Mouse (Mus musculus): Measurements from ENCODE around the gene Dot1l. TPM values are rescaled to one million over a fixed set of nuclear protein-coding genes. Genes with fewer than 3 reads are reported as not detected.

Dot1l gene
- polyA plus RNA-seq, 1 experiment, result 45.9 TPM

GRCm38 (mm10) chr10:80741634-80742179 is 13.3 kb upstream of the Dot1l start:
- Histone ChIP-seq H3K4me1 (ENCODE audit: control insufficient read depth, insufficient read depth, low read length) (peaks cover 11% of the 10 kb centered on the region), H3K4me3 (ENCODE audit: insufficient read depth, low read length) (peak overlapping the region; percentile 99), H3K27ac (ENCODE audit: insufficient read depth, low read length) (peak overlapping the region; percentile 6)
- no peak for TF ChIP-seq CTCF (IDR thresholded peaks at IDR 0.05; ENCODE audit: extremely low read depth, insufficient read depth, low read length)
- TF ChIP-seq POLR2A (IDR thresholded peaks at IDR 0.05; ENCODE audit: extremely low read depth, insufficient read depth, low read length), result no peak

DNA sequence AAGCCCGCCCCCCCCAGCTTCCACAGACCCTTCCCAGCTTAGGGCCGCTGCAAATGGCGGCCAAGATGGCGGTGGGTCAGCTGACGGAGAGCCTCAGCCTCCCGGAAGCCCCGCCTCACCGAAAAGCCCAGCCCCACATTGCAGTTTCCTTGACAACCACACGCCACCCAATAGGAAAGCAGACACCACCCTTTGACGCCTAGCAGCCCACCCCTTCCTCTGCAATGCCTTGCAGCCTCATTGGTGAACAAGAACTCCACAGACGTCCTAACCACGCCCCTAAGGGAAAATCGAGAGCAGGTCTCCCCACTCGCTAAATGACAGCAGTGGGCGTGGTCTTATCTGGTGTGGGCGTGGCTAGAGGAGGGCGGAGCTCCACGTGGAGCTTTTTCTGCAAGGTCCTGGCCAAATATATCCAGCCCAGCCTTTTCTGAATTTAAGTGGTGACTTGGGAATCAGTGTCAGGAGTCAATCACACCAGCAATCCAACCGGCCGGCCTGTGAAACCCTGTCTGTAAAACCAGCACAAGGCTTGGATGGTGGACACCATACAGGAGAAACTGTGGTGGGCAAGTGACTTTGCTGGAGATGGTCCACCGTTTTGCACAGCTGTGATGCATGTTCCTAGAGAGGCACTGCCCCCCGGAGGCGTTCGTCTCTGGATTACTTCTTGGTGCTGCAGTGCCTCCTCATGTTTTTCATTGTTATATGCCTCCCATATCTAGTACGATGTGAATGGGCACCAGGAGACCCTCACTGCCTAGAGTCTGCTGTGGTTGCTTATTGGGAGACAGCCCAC is 12.6 kb upstream of the Dot1l start, which contains the start of gene Ap3d1:
Ap3d1 (minus strand) TSS at position 85 of the 799 bp plus-strand sequence.
- Histone ChIP-seq H3K27ac (ENCODE audit: insufficient read depth, low read length) (peak within 1 kb of the TSS; percentile 6), H3K4me3 (ENCODE audit: insufficient read depth, low read length) (peak within 1 kb of the TSS; percentile 99), H3K4me1 (ENCODE audit: control insufficient read depth, insufficient read depth, low read length) (peaks cover 5% of the 10 kb centered on the region)
- TF ChIP-seq POLR2A (IDR thresholded peaks at IDR 0.05; ENCODE audit: extremely low read depth, insufficient read depth, low read length) (peak; percentile 52; the same call in 1 of the 2 replicates), CTCF (IDR thresholded peaks at IDR 0.05; ENCODE audit: extremely low read depth, insufficient read depth, low read length) (no peak)

DNA sequence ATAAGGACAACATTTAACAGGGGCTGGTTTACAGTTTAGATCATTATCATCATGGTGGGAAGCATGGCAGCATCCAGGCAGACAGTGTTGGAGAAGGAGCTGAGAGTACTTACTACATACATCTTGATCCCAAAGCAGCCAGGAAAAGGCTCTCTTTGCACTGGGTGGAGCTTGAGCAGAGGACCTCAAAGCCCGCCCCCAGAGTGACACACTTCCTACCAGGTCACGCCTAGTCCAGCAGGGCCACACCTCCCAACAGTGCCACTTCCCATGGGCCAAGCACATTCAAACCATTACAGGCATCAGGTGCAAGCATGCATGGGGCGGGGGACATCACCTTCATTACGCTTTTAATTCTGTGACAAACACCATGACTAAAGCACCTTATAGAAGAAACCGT is 10.7 kb upstream of the Dot1l start:
- no peak for TF ChIP-seq CTCF (IDR thresholded peaks at IDR 0.05; ENCODE audit: extremely low read depth, insufficient read depth, low read length)
- no peak for TF ChIP-seq POLR2A (IDR thresholded peaks at IDR 0.05; ENCODE audit: extremely low read depth, insufficient read depth, low read length)
- peaks cover 5% of the 10 kb centered on the region for H3K4me1 ChIP-seq (ENCODE audit: control insufficient read depth, insufficient read depth, low read length)
- H3K27ac ChIP-seq (ENCODE audit: insufficient read depth, low read length), result no peak overlapping the region
- no peak overlapping the region for H3K4me3 ChIP-seq (ENCODE audit: insufficient read depth, low read length)

DNA sequence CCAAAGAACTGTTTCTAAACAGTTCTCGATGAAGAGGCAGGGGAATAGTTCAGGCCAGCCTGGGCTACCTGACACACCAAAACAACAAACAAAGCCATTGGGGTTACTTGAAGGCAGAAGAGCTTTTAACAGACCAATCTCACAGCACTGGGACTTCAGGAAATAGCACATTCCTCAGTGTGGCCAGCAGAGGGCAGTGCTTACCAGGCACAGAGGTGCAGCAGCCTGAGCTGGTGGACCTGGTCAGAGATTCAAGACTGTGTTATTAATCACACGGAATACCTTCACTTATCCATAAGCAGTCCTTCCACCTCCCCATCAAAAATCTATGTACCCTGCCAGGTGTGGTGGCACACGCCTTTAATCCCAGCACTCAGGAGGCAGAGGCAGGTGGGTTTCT is 7.6 kb upstream of the Dot1l start:
- peaks cover 1% of the 10 kb centered on the region; the same call in 1 of the 2 replicates for H3K4me1 ChIP-seq (ENCODE audit: control insufficient read depth, insufficient read depth, low read length)
- TF ChIP-seq POLR2A (IDR thresholded peaks at IDR 0.05; ENCODE audit: extremely low read depth, insufficient read depth, low read length) (no peak), CTCF (IDR thresholded peaks at IDR 0.05; ENCODE audit: extremely low read depth, insufficient read depth, low read length) (peak; percentile 99)
- no peak overlapping the region for H3K4me3 ChIP-seq (ENCODE audit: insufficient read depth, low read length)
- H3K27ac ChIP-seq (ENCODE audit: insufficient read depth, low read length), result no peak overlapping the region

DNA sequence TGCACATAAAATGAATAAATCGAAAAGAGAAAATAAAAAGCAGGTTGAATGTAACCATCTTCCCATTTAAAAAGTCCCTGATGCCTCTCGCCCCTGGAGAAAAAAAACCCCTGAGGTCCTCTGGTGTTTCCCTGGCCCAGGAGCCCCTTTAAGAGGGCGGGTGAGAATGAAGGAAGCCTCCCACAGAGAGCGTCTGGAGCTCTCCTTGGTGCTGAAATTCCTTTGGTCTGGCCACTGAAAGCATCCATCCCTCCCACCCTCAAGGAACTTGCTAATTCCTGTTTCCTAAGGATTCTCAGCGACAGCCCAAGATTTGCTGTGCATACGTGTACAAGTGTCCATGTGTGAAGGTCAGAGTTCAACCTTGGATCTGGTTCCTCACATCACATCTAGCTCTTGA is 6.4 kb upstream of the Dot1l start:
- TF ChIP-seq CTCF (IDR thresholded peaks at IDR 0.05; ENCODE audit: extremely low read depth, insufficient read depth, low read length) (no peak), POLR2A (IDR thresholded peaks at IDR 0.05; ENCODE audit: extremely low read depth, insufficient read depth, low read length) (no peak)
- Histone ChIP-seq H3K27ac (ENCODE audit: insufficient read depth, low read length) (no peak overlapping the region), H3K4me3 (ENCODE audit: insufficient read depth, low read length) (no peak overlapping the region), H3K4me1 (ENCODE audit: control insufficient read depth, insufficient read depth, low read length) (peaks cover 1% of the 10 kb centered on the region; the same call in 1 of the 2 replicates)

DNA sequence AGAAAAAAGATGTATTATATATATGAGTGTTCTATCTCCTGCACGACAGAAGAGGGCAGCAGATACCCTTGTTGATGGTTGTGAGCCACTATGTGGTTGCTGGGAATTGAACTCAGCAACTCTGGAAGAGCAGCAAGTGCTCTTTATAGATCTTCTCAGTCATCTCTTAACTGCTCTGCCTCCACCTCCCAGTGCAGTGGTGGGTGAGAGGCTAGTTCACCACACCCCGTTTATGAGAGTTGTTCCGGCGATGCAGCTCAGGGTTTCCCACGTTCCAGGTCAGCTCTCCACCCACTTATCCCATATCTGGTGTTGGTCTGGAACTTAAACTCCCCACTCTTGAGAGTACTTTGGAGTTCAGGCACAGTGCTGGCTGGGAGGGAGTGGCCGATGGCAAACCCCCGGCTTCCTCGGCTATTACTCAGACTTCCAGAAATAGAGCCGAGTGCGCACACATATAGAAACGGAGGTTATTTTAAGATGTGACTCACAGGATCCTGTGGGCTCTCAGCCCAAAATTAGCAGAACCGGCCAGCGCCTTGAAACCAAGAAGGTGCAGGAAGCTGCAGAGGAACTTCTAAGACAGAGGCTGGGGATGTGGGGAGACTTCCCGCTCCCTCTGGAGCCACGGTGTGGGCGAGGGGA is 3.7 kb upstream of the Dot1l start:
- TF ChIP-seq POLR2A (IDR thresholded peaks at IDR 0.05; ENCODE audit: extremely low read depth, insufficient read depth, low read length), result no peak
- TF ChIP-seq CTCF (IDR thresholded peaks at IDR 0.05; ENCODE audit: extremely low read depth, insufficient read depth, low read length), result peak; percentile 43; the same call in 1 of the 2 replicates
- Histone ChIP-seq H3K4me1 (ENCODE audit: control insufficient read depth, insufficient read depth, low read length) (peaks cover 4% of the 10 kb centered on the region; the same call in 1 of the 2 replicates), H3K27ac (ENCODE audit: insufficient read depth, low read length) (peak overlapping the region; percentile 31), H3K4me3 (ENCODE audit: insufficient read depth, low read length) (no peak overlapping the region)

- H3K4me1 ChIP-seq (ENCODE audit: control insufficient read depth, insufficient read depth, low read length), result peaks cover 11% of the 10 kb centered on the region
- TF ChIP-seq CTCF (IDR thresholded peaks at IDR 0.05; ENCODE audit: extremely low read depth, insufficient read depth, low read length) (no peak), POLR2A (IDR thresholded peaks at IDR 0.05; ENCODE audit: extremely low read depth, insufficient read depth, low read length) (no peak)
- H3K27ac ChIP-seq (ENCODE audit: insufficient read depth, low read length), result peak overlapping the region; percentile 44
- H3K4me3 ChIP-seq (ENCODE audit: insufficient read depth, low read length), result no peak overlapping the region
Measured at GRCm38 (mm10) chr10:80752079-80752625, 2.9 kb upstream of the Dot1l start.

GRCm38 (mm10) chr10:80755291-80756015 is 447 bp downstream of the Dot1l start:
- TF ChIP-seq POLR2A (IDR thresholded peaks at IDR 0.05; ENCODE audit: extremely low read depth, insufficient read depth, low read length), result no peak
- TF ChIP-seq CTCF (IDR thresholded peaks at IDR 0.05; ENCODE audit: extremely low read depth, insufficient read depth, low read length), result no peak
- Histone ChIP-seq H3K27ac (ENCODE audit: insufficient read depth, low read length) (peak overlapping the region; percentile 92), H3K4me1 (ENCODE audit: control insufficient read depth, insufficient read depth, low read length) (peaks cover 28% of the 10 kb centered on the region), H3K4me3 (ENCODE audit: insufficient read depth, low read length) (peak overlapping the region; percentile 93)

DNA sequence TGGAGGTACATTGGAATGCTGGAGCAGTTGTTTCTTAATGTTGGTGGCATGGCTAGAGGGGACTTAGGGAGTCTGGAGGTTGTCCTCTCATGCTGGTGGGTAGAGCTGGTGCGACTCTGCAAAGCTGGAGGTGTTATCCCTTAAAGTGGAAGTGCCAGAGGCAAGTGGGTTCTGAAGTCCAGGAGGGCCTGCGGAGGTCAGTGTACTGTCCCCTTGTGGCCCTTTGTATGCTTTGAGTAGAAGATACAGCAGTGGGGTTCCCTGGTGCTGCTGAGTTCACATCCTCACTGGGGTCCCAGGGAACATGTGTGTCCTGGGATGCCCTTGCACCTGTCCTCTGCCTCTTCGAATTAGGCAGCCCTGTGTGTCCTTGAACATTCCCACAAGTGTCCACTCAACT is 1.1 kb downstream of the Dot1l start:
- peak overlapping the region; percentile 93 for H3K4me3 ChIP-seq (ENCODE audit: insufficient read depth, low read length)
- no peak overlapping the region for H3K27ac ChIP-seq (ENCODE audit: insufficient read depth, low read length)
- H3K4me1 ChIP-seq (ENCODE audit: control insufficient read depth, insufficient read depth, low read length), result peaks cover 29% of the 10 kb centered on the region
- TF ChIP-seq CTCF (IDR thresholded peaks at IDR 0.05; ENCODE audit: extremely low read depth, insufficient read depth, low read length) (no peak), POLR2A (IDR thresholded peaks at IDR 0.05; ENCODE audit: extremely low read depth, insufficient read depth, low read length) (no peak)

Measured in cortical plate, adult 2 months (tissue).